Mouse (Mus musculus): ENCODE measurements at regions not wholly inside any gene's neighbourhood (a gene's known extent, or its start where the extent isn't known, plus 50 kb on each side); places are given as distances from the start of the nearest gene placed in this dataset.

GRCm38 (mm10) chr10:91515021-91515371, 333.9 kb upstream of the Tmpo start:
- TF ChIP-seq CTCF (IDR thresholded peaks at IDR 0.05; ENCODE audit: borderline replicate concordance, extremely low read depth, insufficient read depth, insufficient read length) = no peak
- no peak for TF ChIP-seq POLR2A (IDR thresholded peaks at IDR 0.05; ENCODE audit: borderline replicate concordance, extremely low read depth, insufficient read depth, insufficient read length, poor library complexity, severe bottlenecking)
